Mouse (Mus musculus) stomach, postnatal 0 days (tissue): ENCODE results near the gene Gk2.

Source experiments
- CTCF ChIP-seq: IDR thresholded peaks from 2 replicates; pipeline ENCODE4 v1.5.1; 2016; ENCODE audit warnings: antibody characterized with exemption, low read depth, mild to moderate bottlenecking, moderate library complexity
- EP300 ChIP-seq: optimal IDR thresholded peaks from 2 replicates; pipeline ENCODE3; 2016; ENCODE audit warnings: antibody characterized with exemption

- no peak for TF ChIP-seq CTCF
- no peak for TF ChIP-seq EP300
These were observed 35.2 kb downstream of the Gk2 start for GRCm38 (mm10) chr5:97421669-97422068.
